Mouse (Mus musculus): ENCODE results near the gene D8Ertd738e.
"Not testable (repeated sequence)": the region's sequence is repeated elsewhere in the genome, so short reads cannot be mapped to it uniquely, and the experiment has no call there.

The D8Ertd738e gene

GRCm38 (mm10) chr8:84249257-84250170 lies at the start of gene D8Ertd738e:
D8Ertd738e (minus strand) TSS chr8:84249719.
- DNase-seq (ENCODE audit: low spot score), result peak; percentile 50

GRCm38 (mm10) chr8:84297029-84297785 lies 47.7 kb upstream of the D8Ertd738e start:
- DNase-seq (ENCODE audit: low spot score), result no peak

- no peak for DNase-seq (ENCODE audit: low spot score)
Observed at GRCm38 (mm10) chr8:84291688-84292087, 42.2 kb upstream of the D8Ertd738e start.

DNA sequence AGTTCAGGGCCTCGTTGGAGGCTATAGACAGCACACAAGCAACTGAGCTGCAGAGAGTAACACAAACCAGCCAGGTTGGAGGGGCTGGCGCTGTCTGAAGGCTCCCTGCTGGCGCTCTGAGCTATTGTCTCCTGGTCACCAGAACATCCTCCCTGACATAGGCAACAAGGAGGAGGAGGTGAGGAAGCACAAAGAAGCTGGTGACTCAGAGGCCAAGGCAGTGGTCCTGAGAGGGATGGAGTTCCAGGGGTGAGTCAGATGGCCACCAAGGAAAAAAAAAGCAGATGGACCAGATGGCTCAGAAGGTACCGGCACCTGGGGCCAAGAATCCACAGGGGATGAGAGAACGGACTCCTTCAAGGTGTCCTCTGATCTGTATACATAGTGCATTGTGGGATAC lies 41.6 kb upstream of the D8Ertd738e start:
- DNase-seq (ENCODE audit: low spot score), result no peak

- DNase-seq (ENCODE audit: low spot score), result no peak
Observed at GRCm38 (mm10) chr8:84288892-84289291, 39.4 kb upstream of the D8Ertd738e start.

GRCm38 (mm10) chr8:84285665-84286064 lies 36.1 kb upstream of the D8Ertd738e start:
- DNase-seq (ENCODE audit: low spot score), result not testable (repeated sequence)

DNA sequence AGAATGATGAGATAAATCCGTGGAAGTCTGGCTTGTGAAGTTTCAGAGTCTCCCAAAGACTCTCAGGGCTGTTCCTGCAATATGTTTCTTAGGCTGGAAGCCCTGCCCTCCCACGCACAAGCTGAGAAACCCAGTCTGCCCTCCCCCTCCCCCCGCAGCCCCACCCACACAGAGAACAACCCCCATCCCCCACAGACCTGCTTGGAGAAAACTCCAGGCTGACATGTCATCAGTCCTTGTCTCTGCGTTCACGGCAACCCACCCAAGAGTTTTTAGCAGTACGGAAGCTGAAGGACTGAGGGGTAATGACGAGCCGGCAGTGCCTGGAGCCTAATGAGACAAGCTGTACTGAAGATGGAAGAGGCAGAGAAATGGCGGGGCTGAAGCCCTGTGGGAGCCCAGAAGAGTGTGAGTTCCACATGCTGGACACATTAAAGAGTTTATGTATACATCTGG lies 35.1 kb upstream of the D8Ertd738e start:
- DNase-seq (ENCODE audit: low spot score), result no peak

GRCm38 (mm10) chr8:84280777-84281176 lies 31.3 kb upstream of the D8Ertd738e start:
- DNase-seq (ENCODE audit: low spot score), result no peak

DNA sequence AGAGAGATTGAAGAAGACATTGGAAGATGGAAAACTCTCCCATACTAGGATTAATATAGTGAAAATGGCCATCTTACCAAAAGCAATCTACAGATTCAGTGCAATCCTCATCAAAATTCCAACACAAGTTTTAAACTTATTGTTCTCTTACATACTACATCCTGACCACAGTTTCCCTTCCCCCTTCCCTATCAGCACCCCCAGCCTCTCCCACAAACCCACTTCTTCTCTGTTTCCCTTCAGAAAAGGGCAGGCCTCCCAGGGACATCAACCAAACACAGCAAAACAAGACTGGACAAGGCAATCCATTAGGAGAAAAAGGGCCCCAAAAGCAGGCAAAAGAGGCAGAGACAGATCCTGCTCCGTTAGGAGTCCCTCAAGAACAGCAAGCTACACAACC lies 26.9 kb upstream of the D8Ertd738e start:
- DNase-seq (ENCODE audit: low spot score), result no peak

DNA sequence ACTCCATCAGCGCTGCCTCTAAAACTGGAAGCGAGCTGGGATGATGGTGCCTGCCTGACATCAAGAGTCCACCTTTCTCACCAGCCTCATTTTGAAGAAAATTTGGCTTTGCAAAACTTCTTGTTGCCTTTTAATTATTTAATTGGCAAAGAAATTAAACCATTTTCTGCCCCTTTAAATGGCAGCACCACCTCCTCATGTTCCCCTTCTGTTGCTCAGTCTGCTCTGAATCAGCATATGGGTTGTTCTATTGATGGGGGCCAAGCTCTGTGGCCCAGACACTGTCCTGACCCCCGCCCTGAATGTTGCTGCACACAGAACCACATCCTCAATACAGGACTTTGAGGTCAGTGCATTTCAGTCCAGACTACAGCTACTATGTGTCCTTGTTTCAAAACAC lies 24.4 kb upstream of the D8Ertd738e start:
- no peak for DNase-seq (ENCODE audit: low spot score)

GRCm38 (mm10) chr8:84272302-84272701 lies 22.8 kb upstream of the D8Ertd738e start:
- no peak for DNase-seq (ENCODE audit: low spot score)

DNA sequence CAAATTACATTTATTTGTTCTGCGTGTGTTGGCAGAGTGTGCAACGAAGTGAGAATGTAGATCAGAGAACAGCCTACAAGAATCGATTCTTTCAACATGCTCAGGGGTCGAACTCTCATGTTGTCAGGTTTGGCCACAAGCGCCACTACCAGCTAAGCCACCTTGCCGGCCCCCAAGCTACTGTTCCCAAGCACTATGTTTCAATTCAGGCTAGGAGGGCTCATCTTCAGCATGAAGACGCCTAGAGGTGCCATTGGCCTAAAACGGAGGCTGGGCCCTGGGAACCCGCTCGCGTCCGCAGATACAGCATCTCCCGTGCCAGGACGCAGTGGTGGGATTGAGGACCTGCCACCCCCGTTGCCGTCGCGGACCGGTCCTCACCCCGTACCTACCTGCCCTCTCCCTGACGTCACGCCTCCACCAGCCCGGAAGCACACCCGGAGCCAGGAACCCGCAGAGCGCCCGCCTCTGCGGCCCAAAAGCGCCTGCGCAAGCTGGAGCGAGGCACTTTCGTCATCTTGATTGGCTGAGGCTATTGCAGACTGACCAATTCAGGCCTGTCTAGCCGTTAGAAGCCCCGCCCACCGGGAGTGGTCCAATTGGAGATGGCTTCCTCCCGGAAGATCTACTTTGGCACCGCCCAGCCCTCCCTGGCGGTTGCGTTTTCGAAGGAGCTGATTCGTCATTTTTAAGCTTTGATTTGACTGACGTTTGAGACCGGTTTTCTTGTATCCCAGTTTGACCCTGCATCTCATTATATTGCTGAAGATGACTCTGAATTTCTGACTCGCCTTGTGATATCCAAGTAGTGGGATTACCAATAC lies 20.6 kb upstream of the D8Ertd738e start, which contains the start of gene Ccdc130:
TSS of gene Ccdc130 (minus strand) at position 431 of the 824 bp plus-strand sequence.
- DNase-seq (ENCODE audit: low spot score), result peak; percentile 93

DNA sequence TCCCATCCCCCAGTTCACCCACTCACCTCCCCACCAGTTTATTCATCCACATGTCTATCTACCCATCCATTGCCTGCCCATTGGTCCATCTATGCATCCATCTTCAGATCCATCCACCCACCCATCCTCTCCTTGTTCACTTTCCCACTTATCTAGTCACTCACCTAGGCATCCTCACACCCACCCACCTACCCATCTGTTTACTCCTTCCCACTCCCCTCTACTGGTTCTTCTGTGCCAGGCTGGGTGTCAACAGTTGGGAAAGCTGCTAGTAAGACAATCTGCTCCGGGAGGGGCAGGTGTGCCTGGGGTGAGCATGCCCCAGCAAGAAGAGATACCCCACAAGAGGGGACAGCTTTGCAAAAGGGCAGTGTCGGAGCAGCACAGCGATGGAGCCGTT lies 11.6 kb upstream of the D8Ertd738e start:
- no peak for DNase-seq (ENCODE audit: low spot score)

DNA sequence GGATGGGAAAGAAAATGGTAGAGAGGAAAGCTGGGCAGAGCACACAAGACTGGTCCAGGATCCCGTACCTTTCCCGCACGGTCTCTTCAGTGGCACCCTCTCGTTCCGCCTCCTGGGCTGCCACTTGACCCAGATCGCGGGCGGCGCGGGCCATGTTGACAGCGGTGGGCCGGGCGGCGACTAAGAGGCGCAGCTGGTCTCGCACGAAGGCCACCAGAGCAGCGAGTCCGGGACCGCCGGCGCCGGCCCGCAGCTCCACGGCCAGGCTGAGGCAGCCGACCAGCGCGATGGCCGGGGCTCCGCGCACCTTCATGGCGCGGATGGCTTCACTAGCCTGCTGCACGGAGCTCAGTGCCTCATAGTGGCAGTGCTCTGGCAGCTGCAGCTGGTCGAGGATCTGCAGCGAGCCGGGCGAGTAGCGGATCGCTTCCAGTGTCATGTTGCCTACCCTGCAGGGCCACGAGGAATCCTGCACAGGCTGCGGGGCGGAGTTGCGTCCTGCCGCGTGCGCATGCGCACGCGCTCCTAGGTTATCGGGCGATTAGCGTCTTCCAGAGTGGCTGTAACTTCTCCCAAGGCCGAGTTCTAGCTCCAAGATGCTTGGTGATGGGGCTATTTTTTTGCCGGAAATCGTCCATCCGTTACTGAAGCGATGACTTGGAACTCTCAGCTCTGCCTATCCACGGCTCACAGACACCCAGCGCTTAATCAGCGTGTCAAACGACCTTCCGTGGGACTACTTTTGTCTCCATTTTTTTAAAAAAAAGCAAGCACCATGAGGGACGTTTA lies 7.5 kb upstream of the D8Ertd738e start, which contains the start of gene Mri1:
TSS of gene Mri1 (minus strand) at position 505 of the 789 bp plus-strand sequence.
- peak; percentile 59 for DNase-seq (ENCODE audit: low spot score)

GRCm38 (mm10) chr8:84256458-84256821 lies 6.9 kb upstream of the D8Ertd738e start:
- DNase-seq (ENCODE audit: low spot score), result no peak

DNA sequence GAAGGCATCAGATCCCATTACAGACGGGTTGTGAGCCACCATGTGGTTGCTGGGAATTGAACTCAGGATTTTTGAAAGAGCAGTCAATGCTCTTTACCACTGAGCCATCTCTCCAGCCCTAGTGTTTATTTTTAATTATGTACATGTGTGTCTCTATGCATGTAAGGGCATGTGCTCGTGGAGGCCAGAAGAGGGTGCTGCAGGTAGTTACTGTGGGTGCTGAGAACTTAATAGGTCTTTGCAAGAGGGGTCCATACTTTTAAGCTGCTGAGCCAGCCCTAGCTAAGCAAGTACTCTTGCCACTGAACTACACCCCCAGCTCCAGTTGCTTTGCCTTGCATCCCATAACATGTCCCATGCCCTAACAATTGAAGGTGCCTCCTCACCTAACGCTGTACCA lies 6.3 kb upstream of the D8Ertd738e start:
- DNase-seq (ENCODE audit: low spot score), result no peak

GRCm38 (mm10) chr8:84241821-84242220 lies 7.7 kb downstream of the D8Ertd738e start:
- no peak for DNase-seq (ENCODE audit: low spot score)

GRCm38 (mm10) chr8:84241167-84241566 lies 8.4 kb downstream of the D8Ertd738e start:
- DNase-seq (ENCODE audit: low spot score), result no peak

DNA sequence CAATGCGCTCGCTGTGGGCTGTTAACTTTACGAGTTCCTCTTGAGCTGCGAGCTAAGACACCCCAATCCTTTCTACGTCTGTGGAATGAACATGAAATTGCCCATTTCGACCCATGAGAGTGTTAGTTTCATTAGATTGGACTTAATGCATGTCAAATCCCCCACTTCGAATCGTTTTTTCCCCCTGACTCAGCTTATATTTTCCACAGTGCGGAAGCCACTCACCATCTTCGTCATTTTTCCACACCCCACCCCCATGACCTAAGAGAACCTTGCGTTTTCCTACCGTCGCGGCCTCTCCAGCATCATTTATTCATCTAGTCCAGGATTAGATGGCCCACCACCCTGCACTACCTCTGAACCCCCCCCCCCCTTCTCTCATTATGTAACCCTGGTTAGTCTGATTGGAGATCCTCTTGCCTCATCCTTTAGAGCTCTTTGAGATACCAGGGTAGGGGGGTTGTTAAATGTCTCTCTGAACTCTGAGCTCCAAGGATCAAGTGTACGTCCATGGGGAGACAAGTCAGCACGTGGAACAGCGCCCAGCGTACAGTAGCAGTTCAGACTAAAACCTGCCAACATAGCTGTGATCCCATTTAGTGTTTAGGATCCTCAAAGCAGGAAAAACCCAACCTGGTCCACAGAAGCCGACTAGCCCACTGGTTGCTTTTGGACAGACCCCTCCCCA lies 11.8 kb downstream of the D8Ertd738e start:
- no peak for DNase-seq (ENCODE audit: low spot score)

DNA sequence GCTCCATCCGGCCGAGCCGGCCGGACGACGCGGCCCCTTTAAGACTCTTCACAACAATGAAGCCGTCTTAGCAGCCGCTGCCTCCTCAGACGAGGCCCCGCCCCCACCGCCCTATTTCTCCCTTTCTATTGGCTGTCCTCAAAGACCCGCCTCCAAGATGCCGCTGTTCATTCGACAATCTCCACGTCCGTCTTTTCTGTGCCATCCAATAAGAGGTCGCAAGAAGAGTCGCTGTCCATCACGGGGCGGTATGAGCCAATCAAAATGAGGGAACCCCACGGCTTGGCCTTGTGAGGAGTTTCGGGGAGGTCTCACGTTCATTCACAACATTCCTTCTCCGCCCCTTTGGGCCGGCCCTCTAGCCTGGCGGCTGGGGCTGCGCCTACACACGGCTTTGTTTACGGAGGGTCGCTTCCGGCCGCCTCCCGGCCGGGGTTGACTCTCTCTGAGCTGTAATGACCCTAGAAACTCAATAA lies 12.5 kb downstream of the D8Ertd738e start, which contains the start of gene Zswim4:
TSS of gene Zswim4 (minus strand) at position 58 of the 476 bp plus-strand sequence.
- peak; percentile 97 for DNase-seq (ENCODE audit: low spot score)

Data from ovary, postnatal 10 days (tissue).